Mouse (Mus musculus) liver, adult 2 months (tissue): ENCODE measurements at regions not wholly inside any gene's neighbourhood (a gene's known extent, or its start where the extent isn't known, plus 50 kb on each side); places are given as distances from the start of the nearest gene placed in this dataset.

Experiments used
- DNase-seq: peaks from one replicate; pipeline ENCODE4 v3.0.0-alpha.2; 2011; ENCODE audit warnings: low read depth, low spot score; ENCODE audit errors: extremely low read depth
- H3K27ac ChIP-seq: fragments of 200-500 bp; replicated peaks from 2 replicates; pipeline ENCODE4 v1.5.1; 2012; ENCODE audit warnings: low read depth, mild to moderate bottlenecking, control low read depth, inconsistent platforms, low read length; ENCODE audit not compliant: insufficient read depth
- H3K27me3 ChIP-seq: fragments of 200-500 bp; 2 replicates; pipeline ENCODE4 v1.6.1; 2012; ENCODE audit warnings: mild to moderate bottlenecking, moderate library complexity, low read length, inconsistent platforms; ENCODE audit not compliant: control insufficient read depth, insufficient read depth
- H3K36me3 ChIP-seq: fragments of 200-500 bp; 2 replicates; pipeline ENCODE4 v1.6.1; 2012; ENCODE audit warnings: low read length, inconsistent platforms; ENCODE audit not compliant: control insufficient read depth, insufficient read depth
- H3K4me1 ChIP-seq: fragments of 200-500 bp; 2 replicates; pipeline ENCODE4 v1.6.1; 2011; ENCODE audit warnings: low read length; ENCODE audit not compliant: control insufficient read depth, insufficient read depth
- H3K4me3 ChIP-seq: fragments of 200-500 bp; 2 replicates; pipeline ENCODE4 v1.5.1; 2011; ENCODE audit warnings: low read depth, mild to moderate bottlenecking, control low read depth, low read length, moderate library complexity; ENCODE audit not compliant: insufficient read depth
- H3K79me2 ChIP-seq: fragments of 200-500 bp; 2 replicates; pipeline ENCODE4 v1.6.1; 2012; ENCODE audit warnings: inconsistent platforms, mild to moderate bottlenecking, low read length, moderate library complexity; ENCODE audit not compliant: control insufficient read depth, insufficient read depth
- H3K9ac ChIP-seq: fragments of 200-500 bp; 2 replicates; pipeline ENCODE4 v1.6.1; 2012; ENCODE audit warnings: low read depth, mild to moderate bottlenecking, control low read depth, inconsistent platforms, low read length
- CTCF ChIP-seq: fragments of 200-500 bp; IDR thresholded peaks from 2 replicates; pipeline ENCODE4 v1.5.1; 2011; ENCODE audit warnings: low read depth, low read length, control low read depth
- POLR2A ChIP-seq: fragments of 200-500 bp; IDR thresholded peaks from 2 replicates; pipeline ENCODE4 v1.6.1; 2011; ENCODE audit warnings: low read length, control low read depth; ENCODE audit not compliant: insufficient read depth; ENCODE audit errors: extremely low read depth
- WGBS: fragments of 180-500 bp; shearing (Covaris S2); methylation state at CpG from one replicate; pipeline ENCODE4 v1.1.7; 2018; 5-methylcytosine and 5-hydroxymethylcytosine counted together

GRCm38 (mm10) chrX:103563531-103564246 lies 66.7 kb upstream of the Zcchc13 start:
- Histone ChIP-seq H3K27ac (no peak overlapping the region), H3K9ac (no peak overlapping the region), H3K36me3 (no peaks in the 10 kb centered on the region), H3K27me3 (no peaks in the 10 kb centered on the region), H3K79me2 (no peaks in the 10 kb centered on the region), H3K4me1 (peaks cover 7% of the 10 kb centered on the region), H3K4me3 (no peak overlapping the region)
- peak; percentile 78 for DNase-seq
- no peak for TF ChIP-seq CTCF
- no peak for TF ChIP-seq POLR2A
- WGBS = 8% methylated on average over 8 of the region's 8 CpGs

DNA sequence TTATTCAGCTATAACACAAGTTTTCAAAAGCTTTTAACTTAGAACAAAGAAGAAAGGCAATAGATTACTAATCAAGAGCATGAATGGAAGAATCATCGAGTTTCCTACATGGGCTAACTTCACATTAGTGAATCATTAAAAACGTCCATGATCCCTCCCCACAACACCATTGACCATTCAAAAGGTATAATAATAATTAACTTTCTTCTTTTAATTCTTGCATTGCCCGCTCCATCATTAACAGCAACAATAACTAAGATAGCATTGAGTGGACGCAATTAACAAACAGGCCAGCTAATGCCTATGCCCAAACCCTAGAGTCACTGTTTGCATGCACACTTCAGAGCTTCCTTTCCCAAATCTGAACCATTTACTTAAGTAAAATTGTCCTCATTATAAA lies 57.0 kb upstream of the Zcchc13 start:
- TF ChIP-seq POLR2A (no peak), CTCF (no peak)
- Histone ChIP-seq H3K4me3 (no peak overlapping the region), H3K9ac (no peak overlapping the region), H3K27me3 (no peaks in the 10 kb centered on the region), H3K79me2 (no peaks in the 10 kb centered on the region), H3K4me1 (no peaks in the 10 kb centered on the region), H3K36me3 (no peaks in the 10 kb centered on the region; the same call in 1 of the 2 replicates), H3K27ac (no peak overlapping the region)
- WGBS = 81% methylated on average over 4 of the region's 4 CpGs
- DNase-seq = no peak

GRCm38 (mm10) chrX:103579484-103579883 lies 50.9 kb upstream of the Zcchc13 start:
- Histone ChIP-seq H3K79me2 (no peaks in the 10 kb centered on the region), H3K27me3 (no peaks in the 10 kb centered on the region), H3K4me1 (no peaks in the 10 kb centered on the region), H3K4me3 (no peak overlapping the region), H3K36me3 (no peaks in the 10 kb centered on the region), H3K27ac (no peak overlapping the region), H3K9ac (no peak overlapping the region)
- TF ChIP-seq CTCF = no peak
- no peak for TF ChIP-seq POLR2A
- DNase-seq = no peak
- 88% methylated on average over 5 of the region's 5 CpGs for WGBS
